Mouse (Mus musculus): ENCODE measurements around the gene Tbce.

- no peak for TF ChIP-seq CTCF (conservative IDR thresholded peaks at IDR 0.05; ENCODE audit: low read length)
- no peak for TF ChIP-seq POU5F1 (IDR thresholded peaks at IDR 0.05; ENCODE audit: borderline replicate concordance, low read length)
Measured at GRCm38 (mm10) chr13:14035875-14036630, 3.4 kb downstream of the Tbce start.
